Mouse (Mus musculus) lung, postnatal 10 days (tissue): Measurements from ENCODE around the gene Ift22.
A peak's percentile ranks its signal among the peaks of the same experiment; 100 is the strongest.
"Not testable (repeated sequence)": the region's sequence is repeated elsewhere in the genome, so short reads cannot be mapped to it uniquely, and the experiment has no call there.

Experiments
- DNase-seq: peaks from one replicate; pipeline ENCODE4 v3.0.0; 2021

Ift22 gene

DNA sequence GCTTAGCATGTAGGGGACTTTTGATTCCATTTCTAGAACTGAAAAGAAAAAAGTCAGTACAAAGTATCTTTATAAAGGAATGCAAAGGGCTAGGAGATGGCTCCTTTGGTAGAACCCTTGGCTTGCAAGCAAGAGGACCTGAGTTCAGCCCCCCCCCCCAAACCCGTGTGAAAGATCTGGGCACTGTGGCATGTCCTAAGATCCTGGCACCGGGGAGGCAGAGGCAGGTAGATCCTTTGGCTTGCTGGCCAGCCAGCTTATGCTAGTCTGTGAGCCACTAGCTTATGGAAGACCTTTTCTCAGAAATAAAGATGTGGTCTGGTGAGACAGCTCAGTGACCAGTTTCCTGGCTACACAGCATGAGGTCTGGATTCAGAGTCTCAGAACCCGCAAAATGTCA, 6.2 kb downstream of the Ift22 start:
- DNase-seq, result no peak

GRCm38 (mm10) chr5:136917613-136918242, 9.8 kb downstream of the Ift22 start:
- DNase-seq, result no peak

- DNase-seq, result peak; percentile 78
Observed at GRCm38 (mm10) chr5:136918655-136919472, 10.9 kb downstream of the Ift22 start.

- no peak for DNase-seq
Observed at GRCm38 (mm10) chr5:136919546-136920301, 11.8 kb downstream of the Ift22 start.

- no peak for DNase-seq
Observed at GRCm38 (mm10) chr5:136922830-136923229, 14.9 kb downstream of the Ift22 start.

- DNase-seq, result no peak
Observed at GRCm38 (mm10) chr5:136923751-136924478, 16.0 kb downstream of the Ift22 start.

DNA sequence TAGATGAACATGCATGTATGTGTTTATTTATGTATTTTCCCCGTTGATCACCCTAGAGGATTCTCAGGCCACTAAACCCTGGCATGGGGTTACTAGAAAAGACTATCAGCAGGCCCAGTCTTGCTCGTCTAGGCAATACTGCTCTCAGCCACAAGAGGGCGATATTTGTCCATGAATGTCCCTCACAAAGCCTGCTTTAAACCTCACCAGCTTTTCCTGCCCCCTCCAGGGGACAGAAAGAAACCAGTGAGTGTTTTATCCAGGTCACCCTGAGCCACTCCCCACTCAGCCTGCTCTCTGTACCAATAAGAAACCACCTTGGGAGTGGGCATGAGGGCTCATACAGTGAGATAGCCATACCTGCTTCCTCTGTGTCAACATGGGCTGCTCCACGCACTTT, 21.1 kb downstream of the Ift22 start:
- DNase-seq, result peak; percentile 90

- no peak for DNase-seq
Observed at GRCm38 (mm10) chr5:136931896-136932295, 23.9 kb downstream of the Ift22 start.

DNA sequence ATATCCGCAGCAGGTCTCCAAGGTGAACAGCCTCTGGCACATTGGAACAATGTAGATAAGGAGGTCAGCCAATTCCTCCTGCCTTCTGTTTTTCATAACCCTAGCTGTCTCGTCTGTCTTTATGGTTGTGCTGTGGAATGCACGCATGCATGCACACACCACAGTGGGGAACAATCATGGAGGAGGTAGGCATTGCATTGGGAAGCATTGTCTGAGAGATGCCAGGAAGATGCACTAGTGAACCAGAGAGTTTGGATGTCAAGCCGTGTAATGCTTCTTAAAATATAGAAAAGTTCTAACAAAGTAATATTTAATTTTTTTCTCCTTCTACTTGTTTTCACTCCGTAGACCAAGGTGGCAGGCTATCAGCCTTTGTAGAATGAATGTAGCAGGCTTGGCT, 25.0 kb downstream of the Ift22 start:
- DNase-seq, result no peak

DNA sequence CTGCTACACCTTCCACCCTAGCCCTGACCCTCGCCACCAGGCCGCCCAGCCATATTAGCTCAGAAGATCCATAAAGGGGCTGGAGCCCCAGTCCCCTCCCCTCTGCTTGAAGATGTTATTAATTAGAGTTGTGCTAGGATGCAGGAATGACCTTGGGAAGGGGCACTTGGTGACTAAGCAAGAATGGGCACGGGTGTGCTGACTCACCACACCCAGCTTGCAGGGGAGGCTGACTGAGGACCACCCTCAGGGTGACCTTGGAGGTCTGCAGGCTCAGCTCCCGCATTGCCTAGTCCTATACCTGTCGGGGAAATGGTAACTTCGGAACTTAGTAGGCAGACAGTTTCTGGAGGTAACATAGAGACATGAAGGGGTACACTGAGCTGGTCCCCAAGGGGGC, 26.0 kb downstream of the Ift22 start:
- DNase-seq, result no peak

- peak; percentile 35 for DNase-seq
Observed at GRCm38 (mm10) chr5:136935905-136936695, 28.1 kb downstream of the Ift22 start.

- DNase-seq, result no peak
Observed at GRCm38 (mm10) chr5:136936750-136937149, 28.8 kb downstream of the Ift22 start.

- no peak for DNase-seq
Observed at GRCm38 (mm10) chr5:136937621-136938020, 29.7 kb downstream of the Ift22 start.

DNA sequence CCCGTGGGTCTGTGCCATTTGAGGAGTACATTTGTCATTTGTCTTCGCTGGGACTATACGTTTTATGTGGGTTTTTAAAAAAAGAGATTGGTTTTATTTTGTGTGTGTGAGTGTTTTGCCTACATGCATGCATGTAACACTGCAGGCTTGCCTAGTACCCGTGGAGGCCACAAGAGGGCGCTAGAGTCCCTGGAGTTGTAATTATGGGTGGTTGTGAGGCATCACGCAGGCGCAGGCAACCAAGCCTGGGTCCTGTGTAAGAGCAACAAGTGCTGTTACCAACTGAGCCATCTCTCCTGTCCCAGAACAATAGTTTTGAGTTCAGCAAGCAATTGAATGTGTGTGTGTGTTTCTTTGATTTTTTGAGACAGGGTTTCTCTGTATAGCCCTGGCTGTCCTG, 31.3 kb downstream of the Ift22 start:
- no peak for DNase-seq

DNA sequence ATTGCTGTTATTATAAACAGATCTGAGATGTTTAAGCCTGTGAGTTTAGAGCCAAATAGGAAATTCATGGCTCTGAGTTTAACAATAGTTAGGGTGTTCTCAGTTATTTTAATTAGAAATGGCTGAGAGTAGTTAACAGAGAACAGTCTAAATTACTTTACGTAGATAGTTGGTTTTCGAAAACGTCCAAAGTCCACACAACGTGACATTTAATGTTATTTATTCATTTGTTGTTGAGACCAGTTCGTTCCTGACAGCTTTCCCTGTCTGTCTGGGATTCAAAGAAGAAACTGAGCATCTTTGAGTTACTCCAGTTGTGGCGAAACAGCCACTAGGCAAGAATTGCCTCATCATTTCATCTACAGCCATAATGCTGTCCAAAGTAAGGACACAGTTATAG, 32.1 kb downstream of the Ift22 start:
- not testable (repeated sequence) for DNase-seq

DNA sequence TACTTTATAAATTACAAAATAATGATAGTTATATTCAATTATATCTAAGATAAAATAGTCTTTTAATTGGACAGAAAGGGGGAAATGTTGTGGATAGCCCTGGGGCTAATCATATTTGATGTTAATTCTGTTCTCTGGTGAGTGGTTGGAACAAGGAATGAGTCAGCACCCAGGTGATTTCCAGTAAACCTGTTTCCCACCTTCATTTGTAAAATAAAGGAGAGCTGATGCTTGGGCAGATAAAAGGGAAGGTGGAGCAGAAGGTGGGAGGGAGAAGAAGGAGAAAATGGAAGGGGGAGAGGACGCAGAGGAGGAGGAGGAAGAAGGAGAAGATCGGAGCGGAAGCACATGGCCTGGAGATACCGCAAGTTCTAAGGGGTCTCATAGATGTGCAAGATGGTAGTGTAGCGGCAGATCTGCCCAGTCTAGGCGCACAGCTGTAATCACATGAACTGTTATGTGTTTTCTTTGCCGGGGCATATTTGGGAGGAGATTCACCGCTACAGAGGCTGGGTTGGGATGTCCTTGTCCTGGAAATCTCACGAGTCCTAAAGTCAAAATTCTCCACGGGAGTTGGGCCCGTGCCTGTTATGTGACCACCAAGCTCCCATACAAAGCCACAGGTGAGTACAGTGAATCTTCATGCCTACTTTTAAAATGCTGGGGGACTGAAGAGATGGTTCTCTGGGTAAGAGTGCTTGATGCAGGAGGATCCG, 33.1 kb downstream of the Ift22 start:
- no peak for DNase-seq

DNA sequence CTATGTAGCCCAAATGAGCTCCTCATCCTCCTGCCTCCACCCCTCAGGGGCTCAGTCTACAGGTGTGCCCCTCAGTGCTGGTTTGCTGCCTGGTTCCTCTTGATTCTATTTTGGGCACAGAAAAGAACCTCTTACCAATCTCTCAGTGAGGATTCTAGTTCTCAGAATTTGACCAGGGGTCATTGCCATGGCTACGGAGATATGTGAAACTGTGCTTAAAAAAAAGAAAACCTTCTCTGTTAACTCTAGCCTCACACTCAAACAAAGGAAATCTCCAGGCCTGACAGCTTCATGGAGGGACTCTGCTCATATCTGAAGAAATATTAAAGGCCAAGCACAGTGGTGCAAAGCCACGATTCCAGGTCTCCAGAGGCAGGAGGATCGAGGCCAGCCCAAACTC, 34.8 kb downstream of the Ift22 start:
- DNase-seq, result no peak

DNA sequence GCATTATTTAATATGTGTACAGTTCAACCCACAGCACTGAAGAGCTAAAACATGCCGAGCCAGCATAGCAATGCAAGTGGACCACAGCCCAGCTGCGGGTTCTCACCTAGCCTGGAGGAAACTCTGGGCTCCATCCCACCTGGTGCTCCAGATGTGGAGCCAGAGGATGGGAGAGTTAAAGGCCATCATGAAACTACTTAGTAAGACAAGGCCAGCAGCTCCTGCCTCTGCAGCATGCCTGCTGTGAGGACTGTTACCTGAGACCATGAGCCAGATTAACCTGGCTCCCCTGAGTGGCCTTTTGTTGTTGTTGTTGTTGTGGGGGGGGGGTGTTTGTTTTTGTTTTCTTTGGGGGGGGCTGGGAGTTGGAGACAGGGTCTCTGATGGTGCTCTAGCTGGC, 35.4 kb downstream of the Ift22 start:
- no peak for DNase-seq

GRCm38 (mm10) chr5:136945084-136945483, 37.1 kb downstream of the Ift22 start:
- DNase-seq, result no peak

GRCm38 (mm10) chr5:136947874-136948273, 39.9 kb downstream of the Ift22 start:
- DNase-seq, result no peak

DNA sequence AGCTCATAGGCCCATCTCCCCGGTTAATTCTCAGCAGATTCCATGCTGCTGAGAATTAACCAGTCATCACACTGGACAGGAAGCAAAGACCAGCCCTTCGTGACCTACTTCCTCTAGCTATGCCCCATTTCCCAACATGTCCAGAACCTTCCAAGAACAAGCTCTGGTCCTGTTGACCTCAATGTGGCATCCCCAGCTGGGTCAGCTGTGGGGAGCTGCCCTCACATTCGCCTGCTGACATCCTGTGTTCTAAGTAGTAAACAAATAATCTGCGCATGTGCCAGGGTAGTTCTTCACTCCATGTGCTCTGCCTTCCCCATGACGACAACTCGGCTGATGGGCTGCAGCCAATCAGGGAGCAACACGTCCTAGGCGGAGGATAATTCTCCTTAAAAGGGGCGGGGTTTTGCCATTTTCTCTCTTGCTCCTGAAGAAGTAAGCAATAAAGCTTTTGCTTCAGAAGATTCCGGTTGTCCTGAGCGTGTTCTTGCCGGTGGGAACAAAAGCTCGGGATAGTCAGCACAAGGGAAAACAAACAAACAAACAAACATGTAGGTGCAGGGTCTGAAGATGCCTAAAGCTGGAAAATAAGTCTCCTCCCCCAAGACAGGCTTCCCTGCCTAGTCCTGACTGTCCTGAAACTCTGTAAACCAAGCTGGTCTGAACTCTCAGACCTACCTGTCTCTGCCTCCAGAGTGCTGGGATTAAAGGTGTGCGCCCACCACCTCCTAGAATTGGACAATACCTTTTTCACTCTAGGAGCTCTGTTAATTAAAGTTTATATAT, 41.8 kb downstream of the Ift22 start:
- peak; percentile 36 for DNase-seq
